Mouse (Mus musculus) limb, embryonic 12.5 days (tissue): ENCODE measurements around the gene Krt20. TPM values are rescaled to one million over a fixed set of nuclear protein-coding genes. Genes with fewer than 3 reads are reported as not detected.

Source experiments
- ATAC-seq: fragments of 200-750 bp; cut with Nextera tagmentation; 2 replicates; pipeline ENCODE4 v1.8.0; 2017; ENCODE audit warnings: low read depth, moderate TSS enrichment; ENCODE audit not compliant: insufficient number of reproducible peaks, insufficient read depth, low FRiP score, low TSS enrichment
- H3K27ac ChIP-seq: fragments of 300-500 bp; sonication (generic); 2 replicates; pipeline ENCODE4 v1.5.1; 2016; ENCODE audit warnings: mild to moderate bottlenecking, moderate library complexity
- H3K27me3 ChIP-seq: fragments of 300-500 bp; sonication (generic); 2 replicates; pipeline ENCODE4 v1.6.1; 2016; ENCODE audit warnings: mild to moderate bottlenecking, moderate library complexity
- H3K36me3 ChIP-seq: fragments of 300-500 bp; sonication (generic); 2 replicates; pipeline ENCODE4 v1.6.1; 2016; ENCODE audit warnings: mild to moderate bottlenecking, moderate library complexity
- H3K4me1 ChIP-seq: fragments of 300-500 bp; sonication (generic); replicated peaks from 2 replicates; pipeline ENCODE4 v1.6.1; 2016
- H3K4me2 ChIP-seq: fragments of 300-500 bp; sonication (generic); 2 replicates; pipeline ENCODE4 v1.6.1; 2016; ENCODE audit warnings: mild to moderate bottlenecking, moderate library complexity
- H3K4me3 ChIP-seq: fragments of 300-500 bp; sonication (generic); replicated peaks from 2 replicates; pipeline ENCODE4 v1.5.1; 2016; ENCODE audit warnings: mild to moderate bottlenecking
- H3K9ac ChIP-seq: fragments of 300-500 bp; sonication (generic); replicated peaks from 2 replicates; pipeline ENCODE4 v1.6.1; 2016; ENCODE audit warnings: mild to moderate bottlenecking, moderate library complexity
- H3K9me3 ChIP-seq: fragments of 300-500 bp; sonication (generic); 2 replicates; pipeline ENCODE4 v1.6.1; 2016; ENCODE audit warnings: mild to moderate bottlenecking, moderate library complexity
- WGBS: fragments of 180-500 bp; shearing (Covaris S2); methylation state at CpG from one replicate; pipeline ENCODE4 v1.1.7; 2016; 5-methylcytosine and 5-hydroxymethylcytosine counted together
- polyA plus RNA-seq: library from polyadenylated mRNA; unstranded; fragments of >200 nt; fragmentation: Nextera tagmentation; extraction: Ambion mirVana; gene quantifications from 2 replicates; pipeline ENCODE4 v1.2.1, GENCODE M21; 2016

The Krt20 gene
- polyA plus RNA-seq = 0.18 and 0.42 TPM in 2 replicates

DNA sequence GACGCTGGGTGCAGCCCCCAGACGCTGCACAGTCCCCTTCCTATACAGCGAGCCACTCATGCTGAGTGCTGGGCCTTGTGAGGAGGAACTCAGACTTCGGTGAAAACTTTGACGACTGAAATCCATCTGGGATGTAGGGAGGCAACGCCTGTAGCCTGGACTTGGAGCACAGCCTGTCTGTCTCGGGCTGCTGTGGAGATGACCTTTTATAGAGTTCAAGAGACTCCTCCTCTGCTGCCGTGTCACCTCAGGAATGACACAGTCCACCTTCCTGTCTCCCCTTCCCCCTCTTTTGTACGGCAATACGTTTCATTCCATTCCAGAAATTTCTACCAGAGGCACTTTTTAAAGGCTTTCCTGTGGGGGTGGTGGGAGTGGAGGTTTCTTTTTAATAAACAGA lies at the start of gene Krt20:
Gene Krt20 (minus strand): TSS at position 179 of the 400 bp plus-strand sequence.
- Histone ChIP-seq H3K27me3 (no peaks in the 10 kb centered on the region), H3K4me2 (no peak within 1 kb of the TSS), H3K36me3 (no peaks in the 10 kb centered on the region), H3K4me1 (peaks cover 5% of the 10 kb centered on the region; the same call in 1 of the 2 replicates), H3K27ac (no peak within 1 kb of the TSS), H3K9me3 (no peaks in the 10 kb centered on the region), H3K9ac (no peak within 1 kb of the TSS), H3K4me3 (no peak within 1 kb of the TSS)
- 42% methylated on average over 10 of the region's 10 CpGs for WGBS
- no peak for ATAC-seq

- no peaks in the 10 kb centered on the region for H3K27me3 ChIP-seq
- no peak overlapping the region for H3K4me3 ChIP-seq
- ATAC-seq = no peak
- WGBS = 83% methylated on average over 3 of the region's 3 CpGs
- no peaks in the 10 kb centered on the region for H3K9me3 ChIP-seq
- no peak overlapping the region for H3K4me2 ChIP-seq
- H3K9ac ChIP-seq = no peak overlapping the region
- no peaks in the 10 kb centered on the region for H3K4me1 ChIP-seq
- H3K27ac ChIP-seq = no peak overlapping the region
- no peaks in the 10 kb centered on the region for H3K36me3 ChIP-seq
Measured at GRCm38 (mm10) chr11:99474981-99475380, 37.0 kb upstream of the Krt20 start.

GRCm38 (mm10) chr11:99473433-99473832 lies 35.5 kb upstream of the Krt20 start:
- H3K36me3 ChIP-seq = no peaks in the 10 kb centered on the region
- no peak for ATAC-seq
- H3K9ac ChIP-seq = no peak overlapping the region
- no peak overlapping the region for H3K27ac ChIP-seq
- H3K4me1 ChIP-seq = no peaks in the 10 kb centered on the region
- WGBS = 86% methylated on average over 6 of the region's 6 CpGs
- H3K9me3 ChIP-seq = no peaks in the 10 kb centered on the region
- no peaks in the 10 kb centered on the region for H3K27me3 ChIP-seq
- H3K4me2 ChIP-seq = no peak overlapping the region
- H3K4me3 ChIP-seq = no peak overlapping the region

GRCm38 (mm10) chr11:99472405-99472804 lies 34.5 kb upstream of the Krt20 start:
- no peaks in the 10 kb centered on the region for H3K27me3 ChIP-seq
- H3K4me1 ChIP-seq = no peaks in the 10 kb centered on the region
- ATAC-seq = no peak
- no peak overlapping the region for H3K27ac ChIP-seq
- no peak overlapping the region for H3K4me2 ChIP-seq
- WGBS = 92% methylated on average over 4 of the region's 4 CpGs
- H3K9ac ChIP-seq = no peak overlapping the region
- H3K36me3 ChIP-seq = no peaks in the 10 kb centered on the region
- H3K4me3 ChIP-seq = no peak overlapping the region
- H3K9me3 ChIP-seq = no peaks in the 10 kb centered on the region

DNA sequence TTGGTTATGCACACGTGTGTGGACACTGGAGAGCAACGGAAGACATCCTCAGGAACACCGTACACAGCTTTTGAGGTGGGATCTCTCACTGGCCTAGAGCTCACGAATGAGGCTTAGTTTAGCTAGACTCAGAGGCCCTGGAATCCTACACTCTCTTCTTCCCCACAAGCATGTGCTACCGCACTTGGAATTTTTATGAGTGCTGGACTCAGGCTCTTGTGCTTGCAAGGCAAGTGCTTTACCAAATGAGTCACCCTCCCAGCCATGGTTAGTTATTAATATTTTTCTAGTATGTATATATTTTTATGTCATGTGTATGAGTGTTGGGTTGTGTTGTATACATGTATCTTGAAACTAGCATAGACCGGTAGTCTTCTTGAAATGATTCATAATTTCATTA lies 34.0 kb upstream of the Krt20 start:
- no peaks in the 10 kb centered on the region for H3K4me1 ChIP-seq
- no peaks in the 10 kb centered on the region for H3K36me3 ChIP-seq
- no peak overlapping the region for H3K27ac ChIP-seq
- WGBS = 85% methylated on average over 6 of the region's 6 CpGs
- H3K9ac ChIP-seq = no peak overlapping the region
- H3K27me3 ChIP-seq = no peaks in the 10 kb centered on the region
- ATAC-seq = no peak
- H3K9me3 ChIP-seq = no peaks in the 10 kb centered on the region
- H3K4me3 ChIP-seq = no peak overlapping the region
- H3K4me2 ChIP-seq = no peak overlapping the region

GRCm38 (mm10) chr11:99469228-99469627 lies 31.3 kb upstream of the Krt20 start:
- Histone ChIP-seq H3K4me2 (no peak overlapping the region), H3K9ac (no peak overlapping the region), H3K27me3 (no peaks in the 10 kb centered on the region), H3K36me3 (no peaks in the 10 kb centered on the region), H3K4me1 (no peaks in the 10 kb centered on the region), H3K4me3 (no peak overlapping the region), H3K9me3 (no peaks in the 10 kb centered on the region), H3K27ac (no peak overlapping the region)
- WGBS = 77% methylated on average over 4 of the region's 4 CpGs
- no peak for ATAC-seq

GRCm38 (mm10) chr11:99468566-99468965 lies 30.6 kb upstream of the Krt20 start:
- ATAC-seq = no peak
- Histone ChIP-seq H3K36me3 (no peaks in the 10 kb centered on the region), H3K9me3 (no peaks in the 10 kb centered on the region), H3K4me1 (no peaks in the 10 kb centered on the region), H3K27ac (no peak overlapping the region), H3K4me2 (no peak overlapping the region), H3K27me3 (no peaks in the 10 kb centered on the region), H3K4me3 (no peak overlapping the region), H3K9ac (no peak overlapping the region)
- WGBS = 85% methylated on average over 11 of the region's 11 CpGs

GRCm38 (mm10) chr11:99466316-99466715 lies 28.4 kb upstream of the Krt20 start:
- no peak overlapping the region for H3K4me3 ChIP-seq
- no peak for ATAC-seq
- H3K4me2 ChIP-seq = no peak overlapping the region
- no peaks in the 10 kb centered on the region for H3K36me3 ChIP-seq
- H3K27me3 ChIP-seq = peaks cover 9% of the 10 kb centered on the region
- H3K4me1 ChIP-seq = no peaks in the 10 kb centered on the region
- 25% methylated on average over 7 of the region's 7 CpGs for WGBS
- no peak overlapping the region for H3K9ac ChIP-seq
- no peak overlapping the region for H3K27ac ChIP-seq
- no peaks in the 10 kb centered on the region for H3K9me3 ChIP-seq

DNA sequence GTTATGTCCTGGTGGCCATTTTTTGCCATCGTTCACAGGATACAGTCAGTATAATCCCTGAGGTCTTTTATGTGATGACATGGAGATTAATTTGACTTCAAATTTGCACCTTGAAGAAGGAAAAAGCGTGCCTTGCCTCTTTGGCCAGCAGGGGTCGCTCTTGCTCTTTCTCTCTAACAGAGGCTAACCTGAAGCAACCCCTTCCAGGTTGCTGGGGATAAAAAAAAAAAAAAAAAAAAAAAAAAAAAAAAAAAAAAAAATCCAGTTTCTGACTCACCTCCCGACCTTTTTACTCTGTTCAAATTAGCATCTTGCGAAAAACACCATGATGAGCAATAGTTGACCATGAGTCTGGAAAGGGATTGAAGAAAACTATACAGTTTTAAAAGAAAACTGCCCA lies 26.9 kb upstream of the Krt20 start:
- H3K27me3 ChIP-seq = peaks cover 9% of the 10 kb centered on the region
- no peak overlapping the region for H3K4me2 ChIP-seq
- H3K9ac ChIP-seq = no peak overlapping the region
- no peaks in the 10 kb centered on the region for H3K9me3 ChIP-seq
- ATAC-seq = no peak
- no peaks in the 10 kb centered on the region for H3K4me1 ChIP-seq
- 3% methylated on average over 5 of the region's 5 CpGs for WGBS
- no peaks in the 10 kb centered on the region for H3K36me3 ChIP-seq
- no peak overlapping the region for H3K4me3 ChIP-seq
- no peak overlapping the region for H3K27ac ChIP-seq

- Histone ChIP-seq H3K9ac (no peak overlapping the region), H3K9me3 (no peaks in the 10 kb centered on the region), H3K4me3 (no peak overlapping the region), H3K27me3 (peaks cover 9% of the 10 kb centered on the region), H3K4me1 (no peaks in the 10 kb centered on the region), H3K36me3 (no peaks in the 10 kb centered on the region), H3K4me2 (no peak overlapping the region), H3K27ac (no peak overlapping the region)
- 15% methylated on average over 8 of the region's 8 CpGs for WGBS
- ATAC-seq = no peak
Measured at GRCm38 (mm10) chr11:99463155-99463554, 25.2 kb upstream of the Krt20 start.

DNA sequence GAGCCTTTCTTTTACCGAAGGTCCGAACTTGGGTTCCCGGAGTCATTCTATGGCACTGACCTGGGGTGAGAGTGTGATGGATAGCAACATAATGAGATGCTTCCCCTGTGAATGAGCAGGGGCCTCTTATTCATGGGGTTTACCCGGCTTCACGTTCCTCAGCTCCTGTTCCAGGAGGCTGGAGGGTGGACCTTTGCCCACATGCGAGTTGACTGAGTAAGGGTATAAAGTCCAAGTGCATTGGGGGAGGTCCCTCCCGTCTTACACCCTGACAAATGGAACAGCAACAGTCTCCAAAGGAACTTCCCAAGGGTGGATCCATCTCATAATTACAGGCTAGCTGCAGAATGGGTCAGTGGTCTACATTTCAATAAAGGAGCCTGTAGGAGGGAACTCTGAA lies 23.8 kb upstream of the Krt20 start:
- H3K27ac ChIP-seq = no peak overlapping the region
- 68% methylated on average over 7 of the region's 7 CpGs for WGBS
- ATAC-seq = no peak

GRCm38 (mm10) chr11:99458887-99459286 lies 20.9 kb upstream of the Krt20 start:
- no peak overlapping the region for H3K9ac ChIP-seq
- H3K36me3 ChIP-seq = no peaks in the 10 kb centered on the region
- 67% methylated on average over 7 of the region's 7 CpGs for WGBS
- H3K9me3 ChIP-seq = no peaks in the 10 kb centered on the region
- no peaks in the 10 kb centered on the region for H3K4me1 ChIP-seq
- H3K4me3 ChIP-seq = no peak overlapping the region
- peaks cover 9% of the 10 kb centered on the region for H3K27me3 ChIP-seq
- H3K4me2 ChIP-seq = no peak overlapping the region
- H3K27ac ChIP-seq = no peak overlapping the region
- ATAC-seq = no peak

More for the DNA sequence above, 23.8 kb upstream of the Krt20 start:
- Histone ChIP-seq H3K4me2 (no peak overlapping the region), H3K9me3 (no peaks in the 10 kb centered on the region), H3K36me3 (no peaks in the 10 kb centered on the region), H3K4me1 (no peaks in the 10 kb centered on the region), H3K9ac (no peak overlapping the region), H3K27me3 (peaks cover 9% of the 10 kb centered on the region), H3K4me3 (no peak overlapping the region)
